Mouse (Mus musculus) cerebellum, adult 11 months (tissue): Measurements from ENCODE around the gene Camkv.
A peak's percentile ranks its signal among the peaks of the same experiment; 100 is the strongest.

Source experiments
- DNase-seq: peaks from one replicate; pipeline ENCODE4 v3.0.0; 2022

Camkv gene

GRCm38 (mm10) chr9:107963700-107964099 is 28.2 kb downstream of the Camkv start:
- peak; percentile 74 for DNase-seq

DNA sequence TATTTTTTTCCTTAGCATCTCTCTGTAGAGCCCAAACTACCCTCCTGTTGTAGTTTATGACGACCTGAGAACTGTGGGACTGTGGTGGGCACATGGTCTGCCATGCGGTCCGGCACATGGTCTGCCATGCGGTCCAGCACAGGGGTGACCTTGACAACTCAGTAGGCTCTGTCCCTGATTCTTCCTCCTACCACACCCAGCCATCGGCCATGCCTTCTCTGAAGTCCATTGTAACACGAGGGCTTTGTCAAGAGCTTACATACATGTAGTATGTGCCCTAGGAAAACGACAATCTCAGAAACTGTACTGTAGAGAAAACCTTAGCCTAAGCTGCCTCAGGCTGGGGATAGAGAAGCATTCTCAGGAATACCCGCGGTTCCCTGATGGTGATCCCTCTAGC is 29.2 kb downstream of the Camkv start:
- no peak for DNase-seq

- no peak for DNase-seq
Measured at GRCm38 (mm10) chr9:107966676-107967075, 31.2 kb downstream of the Camkv start.

- DNase-seq = no peak
Measured at GRCm38 (mm10) chr9:107967437-107967836, 32.0 kb downstream of the Camkv start.

DNA sequence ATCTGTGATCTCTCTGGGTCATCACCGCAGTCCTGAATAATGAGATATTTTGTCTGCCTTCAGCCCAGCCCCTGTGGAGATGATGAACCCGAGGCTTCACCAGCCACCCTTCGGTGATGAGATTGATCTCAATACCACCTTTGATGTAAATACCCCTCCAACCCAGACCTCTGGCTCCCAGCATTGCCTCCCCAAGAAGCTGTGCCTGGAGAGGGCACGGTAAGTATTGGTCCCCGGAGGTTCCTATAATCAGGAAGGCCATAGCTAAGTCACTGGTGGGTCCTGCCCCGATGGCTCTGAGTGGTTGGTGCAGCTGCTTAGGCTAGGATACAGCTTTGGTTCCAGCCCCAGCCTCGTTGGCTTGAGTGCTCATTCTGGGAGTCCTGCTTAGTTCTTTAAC is 33.1 kb downstream of the Camkv start:
- no peak for DNase-seq

DNA sequence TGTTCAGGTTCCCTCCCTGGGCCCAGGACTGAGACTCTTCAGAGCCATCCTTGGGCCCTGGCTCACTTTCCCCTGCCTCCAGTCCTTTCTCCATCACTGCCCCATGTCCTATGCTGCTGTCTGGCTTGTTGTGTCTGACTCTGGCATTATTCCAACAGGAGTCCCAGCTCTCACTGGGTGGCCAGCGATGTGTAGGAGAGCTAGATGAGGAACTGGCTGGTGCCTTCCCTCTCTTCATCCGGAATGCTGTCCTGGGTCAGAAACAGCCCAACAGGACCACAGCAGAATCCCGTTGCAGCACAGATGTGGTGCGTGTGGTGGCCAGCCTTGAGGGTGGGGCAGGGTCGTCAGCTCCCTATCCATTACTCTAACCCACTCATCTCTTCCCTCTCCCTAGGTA is 34.8 kb downstream of the Camkv start:
- no peak for DNase-seq

- no peak for DNase-seq
Measured at GRCm38 (mm10) chr9:107971690-107972541, 36.4 kb downstream of the Camkv start.

GRCm38 (mm10) chr9:107974491-107975171 is 39.2 kb downstream of the Camkv start:
- DNase-seq = no peak

DNA sequence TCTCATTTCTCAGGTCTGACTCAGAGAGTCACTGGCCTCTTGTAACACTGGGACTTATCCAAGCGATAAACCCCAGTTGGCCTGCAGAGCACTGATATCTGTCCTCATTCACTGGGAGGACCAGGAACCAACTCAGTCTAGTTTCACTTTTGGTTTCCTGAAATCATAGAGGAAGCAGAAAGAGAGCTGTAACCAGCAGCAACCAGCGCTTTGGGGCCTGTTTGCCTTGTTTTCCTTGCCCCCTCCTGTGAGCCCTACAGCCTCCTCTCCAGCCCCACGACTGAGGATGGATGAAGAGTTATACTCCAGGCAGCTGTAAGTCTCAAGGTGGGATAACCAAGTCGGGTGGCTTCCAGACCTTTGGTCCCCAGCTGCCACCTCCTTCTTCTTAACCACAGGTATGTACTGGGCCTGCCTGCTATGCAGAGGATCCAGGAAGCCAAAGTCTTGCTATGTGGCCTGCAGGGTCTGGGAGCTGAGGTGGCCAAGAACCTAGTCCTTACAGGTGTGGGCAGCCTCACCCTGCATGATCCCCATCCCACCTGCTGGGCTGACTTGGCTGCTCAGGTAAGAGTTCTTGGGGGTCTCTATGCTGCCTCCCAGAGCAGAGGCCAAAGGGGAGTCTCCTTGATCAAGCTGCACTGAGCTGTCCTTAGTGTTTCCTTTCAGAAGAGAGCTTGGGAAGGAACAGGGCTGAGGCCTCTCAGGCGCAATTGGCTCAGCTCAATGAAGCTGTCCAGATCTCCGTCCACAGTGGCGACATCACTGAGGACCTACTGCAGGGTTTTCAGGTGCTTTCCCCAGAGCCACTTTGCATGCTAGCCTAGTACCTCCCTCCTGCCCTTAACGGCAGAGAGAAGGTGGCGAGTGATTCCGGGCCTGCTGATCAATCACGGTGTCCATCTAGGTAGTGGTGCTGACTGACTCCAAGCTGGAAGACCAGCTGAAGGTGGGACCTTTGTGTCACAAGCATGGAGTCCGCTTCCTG is 40.2 kb downstream of the Camkv start, which contains the start of gene Uba7:
Gene Uba7, plus strand, starts transcription at position 107 of the 988 bp plus-strand sequence.
- no peak for DNase-seq

DNA sequence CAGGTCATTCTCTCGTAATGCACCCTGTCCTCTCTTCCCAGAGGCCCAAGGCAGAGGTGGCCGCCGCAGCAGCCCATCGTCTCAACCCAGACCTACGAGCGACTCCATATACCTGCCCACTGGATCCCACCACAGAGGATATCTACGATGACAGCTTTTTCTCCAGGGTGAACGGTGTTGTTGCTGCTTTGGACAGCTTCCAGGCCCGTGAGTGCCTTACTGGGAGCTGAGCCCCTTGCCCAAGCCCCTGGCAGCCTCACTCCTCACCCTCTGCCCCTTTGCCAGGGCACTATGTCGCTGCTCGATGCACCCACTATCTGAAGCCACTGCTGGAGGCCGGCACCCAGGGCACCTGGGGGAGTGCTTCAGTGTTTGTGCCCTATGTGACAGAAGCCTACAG is 43.3 kb downstream of the Camkv start:
- DNase-seq = no peak

DNA sequence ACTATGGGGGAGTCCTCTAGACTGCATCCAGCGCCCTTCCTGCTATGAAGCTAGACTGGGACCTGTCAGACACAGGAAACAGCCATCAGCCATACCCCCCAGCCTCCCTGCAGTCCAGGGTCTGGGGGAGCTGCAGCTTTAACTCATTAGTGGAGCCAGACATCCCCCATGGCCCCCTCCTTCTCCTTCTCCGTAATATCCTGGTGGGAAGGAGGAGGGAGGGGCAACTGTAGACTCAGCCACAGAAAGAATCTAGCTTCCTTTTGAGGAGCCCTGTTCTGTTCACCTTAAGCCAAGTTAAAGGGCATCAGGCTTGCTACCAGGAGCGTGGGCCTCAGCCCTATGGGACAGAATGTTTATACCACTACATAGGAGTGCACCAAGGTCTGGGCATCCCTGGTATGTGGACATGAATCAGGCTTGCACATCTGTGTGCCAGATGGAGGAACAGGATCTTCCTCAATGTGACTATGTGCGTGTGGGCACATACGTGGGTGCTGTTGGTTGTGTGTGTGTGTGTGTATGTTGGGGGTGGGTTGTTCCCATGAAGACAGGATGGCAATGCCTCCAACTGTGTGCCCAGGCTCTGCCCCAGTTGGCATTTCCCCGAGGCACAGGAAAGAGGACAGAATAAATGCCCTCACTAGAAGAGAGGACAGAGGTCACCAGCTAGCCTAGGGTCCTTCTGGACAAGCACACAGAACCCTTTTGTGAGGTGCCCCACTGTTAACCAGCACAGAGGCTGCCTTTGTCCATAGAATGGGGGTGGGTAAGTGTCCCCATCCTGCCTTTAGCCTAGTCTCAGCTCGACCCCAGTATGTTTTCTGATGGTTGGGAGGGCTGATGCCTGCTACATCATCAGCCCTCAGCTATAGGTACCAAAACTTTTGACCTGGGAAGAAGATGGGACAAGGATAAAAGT is 46.5 kb downstream of the Camkv start:
- DNase-seq = no peak

GRCm38 (mm10) chr9:107982681-107983346 is 47.3 kb downstream of the Camkv start, which contains the start of gene Gm20661:
Gene Gm20661, plus strand, starts transcription at chr9:107983058.
- DNase-seq = no peak

- no peak for DNase-seq
Measured at GRCm38 (mm10) chr9:107983421-107983890, 48.0 kb downstream of the Camkv start.

DNA sequence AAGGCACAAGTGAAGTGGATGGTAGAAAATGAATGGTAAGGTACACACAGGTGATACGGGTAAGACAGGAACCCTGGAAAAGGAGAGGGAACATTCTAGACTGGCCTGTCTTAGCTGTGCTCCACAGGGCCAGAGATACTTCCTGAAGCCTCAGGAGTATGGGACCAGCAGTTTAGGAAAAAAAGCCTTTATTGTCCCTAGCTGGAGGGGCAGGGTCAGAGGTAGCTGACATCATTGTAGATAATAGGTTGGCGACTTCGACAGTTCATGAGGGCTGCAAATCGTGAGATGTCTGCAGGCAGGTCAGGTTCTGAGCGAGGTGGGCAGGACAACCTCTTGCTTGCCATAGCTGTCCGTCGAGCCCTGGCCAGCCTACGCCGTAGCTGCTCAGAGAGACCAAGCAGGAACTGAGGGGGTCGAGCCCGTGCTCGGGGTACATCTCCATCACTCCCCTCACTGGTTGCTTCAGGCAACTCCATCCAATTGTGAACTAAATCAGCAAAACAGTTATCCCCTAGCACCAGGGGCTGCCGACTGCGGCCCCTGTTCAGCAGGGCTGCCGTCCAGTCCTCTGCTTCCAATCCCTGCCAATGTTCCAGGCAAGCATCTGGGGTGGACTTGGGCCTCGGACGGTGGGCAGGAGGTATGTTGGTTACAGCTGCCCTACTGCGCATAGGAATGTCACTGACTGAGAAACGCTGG is 48.7 kb downstream of the Camkv start:
- DNase-seq = no peak

DNA sequence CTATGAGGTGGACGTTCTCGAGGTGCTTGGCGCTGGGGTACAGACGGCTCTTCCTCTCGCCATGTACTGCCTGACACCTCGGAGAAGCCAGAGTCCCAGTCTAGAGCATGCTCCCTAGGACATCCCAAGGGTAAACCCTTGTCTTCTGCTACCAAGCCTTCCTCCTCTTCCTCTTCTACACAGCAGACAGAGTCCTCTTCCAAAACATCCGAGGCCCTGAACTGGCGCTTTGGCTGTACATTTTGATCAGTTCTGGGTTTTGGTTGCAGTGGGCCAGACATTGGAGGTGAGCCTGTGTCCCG is 49.2 kb downstream of the Camkv start:
- no peak for DNase-seq

GRCm38 (mm10) chr9:107985131-107986119 is 50.0 kb downstream of the Camkv start, which contains the start of gene Inka1:
Gene Inka1, minus strand, starts transcription at chr9:107985879.
- peak; percentile 50 for DNase-seq

DNA sequence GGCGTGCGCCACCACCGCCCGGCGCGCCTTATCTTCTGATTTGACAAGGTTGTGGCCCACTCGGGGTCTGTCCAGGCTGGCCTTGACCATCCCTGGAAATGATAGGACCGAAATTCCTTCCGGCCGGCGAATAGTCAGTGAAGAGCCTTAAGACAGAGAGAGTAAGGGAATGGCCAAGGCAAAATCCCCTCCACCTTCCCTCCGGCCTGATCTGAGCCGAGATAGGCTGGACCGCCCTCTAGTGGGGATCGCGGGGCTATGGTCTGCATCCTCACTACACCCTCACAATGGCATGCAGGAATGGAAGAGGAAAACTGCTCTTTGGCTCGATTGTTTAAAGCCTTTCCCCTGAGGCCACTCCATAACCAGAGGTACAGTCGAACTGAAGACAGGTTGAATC is 50.9 kb downstream of the Camkv start:
- DNase-seq = peak; percentile 73

- DNase-seq = no peak
Measured at GRCm38 (mm10) chr9:107987950-107988349, 52.5 kb downstream of the Camkv start.

DNA sequence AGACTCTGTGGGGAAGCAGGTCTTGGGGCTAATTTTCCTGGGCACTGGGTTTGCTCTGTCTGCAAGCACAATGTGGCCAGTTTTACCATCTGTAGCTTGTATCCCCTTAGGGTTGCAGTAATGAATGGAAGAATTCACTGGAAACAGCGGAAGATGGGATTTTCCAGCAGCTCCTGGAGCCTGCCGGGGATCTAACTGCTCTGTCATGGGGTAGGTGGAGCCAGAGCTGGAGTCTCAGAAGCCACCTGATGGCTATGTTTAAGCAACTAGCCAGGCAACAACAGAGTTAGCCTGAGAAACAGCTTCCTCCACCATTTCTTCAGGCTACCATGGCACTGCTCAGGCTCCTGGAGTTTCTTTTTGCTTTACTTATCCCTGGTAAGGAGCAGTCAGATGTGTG is 56.7 kb downstream of the Camkv start, which contains the start of gene Cdhr4:
Gene Cdhr4, plus strand, starts transcription at position 301 of the 400 bp plus-strand sequence.
- DNase-seq = no peak
